In genomic region chr7:132599071-132599975, GRCm38 (mm10) we compare ENCODE assay signal across 8 mouse cellular contexts. TPM values are rescaled to one million over a fixed set of nuclear protein-coding genes. Genes with fewer than 3 reads are reported as not detected.
DNase-seq lines count a peak whose midpoint lies in the region; ATAC-seq and TF ChIP-seq lines count a peak whose summit lies in the region.

Gene Nkx1-2 (minus strand): TSS chr7:132599637.

- peak within 1 kb of the TSS; percentile 44 for H3K4me3 ChIP-seq in heart, embryonic 16.5 days (ENCODE audit: low read length)
- H3K4me3 ChIP-seq in heart, adult 2 months, result no peak within 1 kb of the TSS; the same call in 1 of the 2 replicates
- H3K4me3 ChIP-seq in hindbrain, embryonic 12.5 days, result peak within 1 kb of the TSS; percentile 37
- H3K4me3 ChIP-seq in midbrain, embryonic 15.5 days, result peak within 1 kb of the TSS; percentile 37
- no peak within 1 kb of the TSS; the same call in 1 of the 2 replicates for H3K4me3 ChIP-seq in left cerebral cortex, adult 2 months

- peaks cover 24% of the 10 kb centered on the region for H3K4me1 ChIP-seq in heart, embryonic 16.5 days (ENCODE audit: control insufficient read depth, insufficient read depth, low read length)
- H3K4me1 ChIP-seq in heart, adult 2 months (ENCODE audit: control insufficient read depth, insufficient read depth, low read length), result no peaks in the 10 kb centered on the region; the same call in 1 of the 2 replicates
- H3K4me1 ChIP-seq in hindbrain, embryonic 12.5 days, result peaks cover 34% of the 10 kb centered on the region
- peaks cover 39% of the 10 kb centered on the region for H3K4me1 ChIP-seq in midbrain, embryonic 15.5 days

- ATAC-seq in heart, embryonic 16.5 days (replicated peaks; ENCODE audit: extremely low read depth, insufficient read depth, low FRiP score), result 0 out of 2 replicates have a peak, but pooled peaks have one; percentile 25
- ATAC-seq in hindbrain, embryonic 12.5 days (ENCODE audit: low FRiP score), result peak; percentile 47; the same call in 1 of the 2 replicates
- ATAC-seq in midbrain, embryonic 15.5 days (replicated peaks), result no peak

- no peaks in the 10 kb centered on the region for H3K9me3 ChIP-seq in heart, embryonic 16.5 days (replicated peaks; ENCODE audit: control insufficient read depth, low read length)
- no peaks in the 10 kb centered on the region for H3K9me3 ChIP-seq in hindbrain, embryonic 12.5 days (replicated peaks)
- no peaks in the 10 kb centered on the region for H3K9me3 ChIP-seq in midbrain, embryonic 15.5 days

- no peak for TF ChIP-seq EP300 in heart, adult 2 months (IDR thresholded peaks at IDR 0.05; ENCODE audit: insufficient read depth, low read depth, low read length)

- no peak for TF ChIP-seq POLR2A in heart, adult 2 months (IDR thresholded peaks at IDR 0.05; ENCODE audit: insufficient read depth, low read depth, low read length)

- H3K27ac ChIP-seq in heart, embryonic 16.5 days (ENCODE audit: low read length), result no peak within 1 kb of the TSS
- H3K27ac ChIP-seq in heart, adult 2 months, result no peak within 1 kb of the TSS
- no peak within 1 kb of the TSS for H3K27ac ChIP-seq in hindbrain, embryonic 12.5 days
- no peak within 1 kb of the TSS for H3K27ac ChIP-seq in midbrain, embryonic 15.5 days
- no peak within 1 kb of the TSS for H3K27ac ChIP-seq in left cerebral cortex, adult 2 months

- intact Hi-C loops in heart, adult 2 months (cut with DNase I), result no loop called here
- intact Hi-C loops in left cerebral cortex, adult 2 months (cut with DNase I), result no loop called here

- H3K36me3 ChIP-seq in heart, embryonic 16.5 days (ENCODE audit: control insufficient read depth, insufficient read depth), result no peaks in the 10 kb centered on the region
- H3K36me3 ChIP-seq in heart, adult 2 months (ENCODE audit: control insufficient read depth, insufficient read depth, low read length), result no peaks in the 10 kb centered on the region
- no peaks in the 10 kb centered on the region for H3K36me3 ChIP-seq in hindbrain, embryonic 12.5 days
- no peaks in the 10 kb centered on the region for H3K36me3 ChIP-seq in midbrain, embryonic 15.5 days (replicated peaks)

- no peak for DNase-seq in heart, adult 2 months
- peak; percentile 24 for DNase-seq in Muller cell, postnatal 12 days (ENCODE audit: inconsistent ontology term)
- no peak for DNase-seq in left cerebral cortex, adult 2 months (ENCODE audit: extremely low spot score in 1 of 2, low spot score in 2 of 2)
- no peak for DNase-seq in thymus, postnatal 36 days
- no peak for DNase-seq in right cerebral cortex, adult 2 months (ENCODE audit: low spot score in 2 of 2)

- H3K9ac ChIP-seq in heart, embryonic 16.5 days (ENCODE audit: low read length), result 0 out of 2 replicates have a peak within 1 kb of the TSS, but pooled peaks have one; percentile 47
- H3K9ac ChIP-seq in heart, adult 2 months (ENCODE audit: low read depth, low read length), result no peak within 1 kb of the TSS
- peak within 1 kb of the TSS; percentile 35 for H3K9ac ChIP-seq in hindbrain, embryonic 12.5 days
- no peak within 1 kb of the TSS for H3K9ac ChIP-seq in midbrain, embryonic 15.5 days

- no peak for TF ChIP-seq CTCF in heart, adult 2 months (IDR thresholded peaks at IDR 0.05)
- no peak for TF ChIP-seq CTCF in left cerebral cortex, adult 2 months (IDR thresholded peaks at IDR 0.05)

- 2% methylated on average over 50 of the region's 52 CpGs for WGBS in heart, embryonic 16.5 days
- WGBS in heart, adult 2 months, result 2% methylated on average over 52 of the region's 52 CpGs
- WGBS in hindbrain, embryonic 12.5 days, result 1% methylated on average over 50 of the region's 52 CpGs
- 0% methylated on average over 49 of the region's 52 CpGs for WGBS in midbrain, embryonic 15.5 days

- H3K27me3 ChIP-seq in heart, embryonic 16.5 days (ENCODE audit: control insufficient read depth, insufficient read depth, low read length), result peaks cover 73% of the 10 kb centered on the region
- H3K27me3 ChIP-seq in heart, adult 2 months (ENCODE audit: control insufficient read depth, insufficient read depth, low read length), result peaks cover 21% of the 10 kb centered on the region
- H3K27me3 ChIP-seq in hindbrain, embryonic 12.5 days, result peaks cover 93% of the 10 kb centered on the region
- H3K27me3 ChIP-seq in midbrain, embryonic 15.5 days (replicated peaks), result peaks cover 75% of the 10 kb centered on the region

- no peaks in the 10 kb centered on the region for H3K79me2 ChIP-seq in heart, adult 2 months (replicated peaks; ENCODE audit: control insufficient read depth, insufficient read depth, low read length)

- peak within 1 kb of the TSS; percentile 77 for H3K4me2 ChIP-seq in heart, embryonic 16.5 days (ENCODE audit: low read depth, low read length)
- H3K4me2 ChIP-seq in hindbrain, embryonic 12.5 days (replicated peaks), result peak within 1 kb of the TSS; percentile 76
- H3K4me2 ChIP-seq in midbrain, embryonic 15.5 days, result peak within 1 kb of the TSS; percentile 81

RNA-seq across cellular contexts. Expression of gene Nkx1-2, which starts in this region (rescaled TPM):
- polyA plus RNA-seq in heart, embryonic 16.5 days (2015; fragmentation: Nextera tagmentation; extraction: Ambion mirVana), result not detected in 2 replicates
- not detected for total RNA-seq in heart, adult 2 months (2021)
- polyA plus RNA-seq in heart, adult 2 months (2012; rRNA removed), result not detected in 2 replicates
- polyA plus RNA-seq in hindbrain, embryonic 12.5 days (2016; fragmentation: Nextera tagmentation; extraction: Ambion mirVana), result 2.9 and 6.4 TPM in 2 replicates
- 0.70 and 1.2 TPM in 2 replicates for polyA plus RNA-seq in midbrain, embryonic 15.5 days (2015; fragmentation: Nextera tagmentation; extraction: Ambion mirVana)
- total RNA-seq in left cerebral cortex, adult 2 months (2021), result not detected

Comparison
In these comparisons a context has a peak if more than half of its experiments do, and no peak if none do; other contexts are left out.
1. Peak in ATAC-seq, H3K4me3 ChIP-seq, H3K9ac ChIP-seq and H3K4me2 ChIP-seq in heart, embryonic 16.5 days; RNA of the gene not detected or under 1 TPM.
2. H3K4me3 ChIP-seq: peak in hindbrain, embryonic 12.5 days (single experiment) and midbrain, embryonic 15.5 days (single experiment); none in heart, adult 2 months (single experiment) and left cerebral cortex, adult 2 months (single experiment).
3. Peak in every context shown above with its lines, with median percentiles within 50 percentile points of each other: H3K4me2 ChIP-seq.